Mouse (Mus musculus): ENCODE measurements around the gene Praf2. TPM values are rescaled to one million over a fixed set of nuclear protein-coding genes. Genes with fewer than 3 reads are reported as not detected.
A peak's percentile ranks its signal among the peaks of the same experiment; 100 is the strongest.
"Not testable (repeated sequence)": the region's sequence is repeated elsewhere in the genome, so short reads cannot be mapped to it uniquely, and the experiment has no call there.

Praf2 gene
- 4.9 and 8.1 TPM in 2 replicates for total RNA-seq (2014; fragmentation: Nextera tagmentation)
- 1.4 and 6.6 TPM in 2 replicates for total RNA-seq (2017)

GRCm38 (mm10) chrX:7728215-7728921, at the start of gene Praf2:
Gene Praf2 (plus strand): TSS chrX:7728439.
- ATAC-seq (replicated peaks; ENCODE audit: low FRiP score, low TSS enrichment, poor library complexity, severe bottlenecking) = peak; percentile 96

GRCm38 (mm10) chrX:7678986-7679385, 49.3 kb upstream of the Praf2 start:
- no peak for ATAC-seq (replicated peaks; ENCODE audit: low FRiP score, low TSS enrichment, poor library complexity, severe bottlenecking)

GRCm38 (mm10) chrX:7679405-7680056, 48.7 kb upstream of the Praf2 start:
- peak; percentile 98 for ATAC-seq (replicated peaks; ENCODE audit: low FRiP score, low TSS enrichment, poor library complexity, severe bottlenecking)

- ATAC-seq (replicated peaks; ENCODE audit: low FRiP score, low TSS enrichment, poor library complexity, severe bottlenecking) = no peak
These were observed 48.2 kb upstream of the Praf2 start for GRCm38 (mm10) chrX:7680057-7680412.

GRCm38 (mm10) chrX:7680864-7681263, 47.4 kb upstream of the Praf2 start, which contains the start of gene Magix:
Gene Magix (minus strand): TSS chrX:7681251.
- no peak for ATAC-seq (replicated peaks; ENCODE audit: low FRiP score, low TSS enrichment, poor library complexity, severe bottlenecking)

- ATAC-seq (replicated peaks; ENCODE audit: low FRiP score, low TSS enrichment, poor library complexity, severe bottlenecking) = no peak
These were observed 39.9 kb upstream of the Praf2 start for GRCm38 (mm10) chrX:7688321-7688720.

GRCm38 (mm10) chrX:7690486-7690885, 37.8 kb upstream of the Praf2 start:
- no peak for ATAC-seq (replicated peaks; ENCODE audit: low FRiP score, low TSS enrichment, poor library complexity, severe bottlenecking)

GRCm38 (mm10) chrX:7692862-7693261, 35.4 kb upstream of the Praf2 start:
- ATAC-seq (replicated peaks; ENCODE audit: low FRiP score, low TSS enrichment, poor library complexity, severe bottlenecking) = no peak

GRCm38 (mm10) chrX:7696520-7696919, 31.7 kb upstream of the Praf2 start:
- peak; percentile 42 for ATAC-seq (replicated peaks; ENCODE audit: low FRiP score, low TSS enrichment, poor library complexity, severe bottlenecking)

- peak; percentile 100 for ATAC-seq (replicated peaks; ENCODE audit: low FRiP score, low TSS enrichment, poor library complexity, severe bottlenecking)
These were observed 31.3 kb upstream of the Praf2 start, which contains the start of gene Gpkow for GRCm38 (mm10) chrX:7696954-7697381. Gene Gpkow (plus strand): TSS chrX:7697131.

- ATAC-seq (replicated peaks; ENCODE audit: low FRiP score, low TSS enrichment, poor library complexity, severe bottlenecking) = peak; percentile 36; the same call in 1 of the 2 replicates
These were observed 14.5 kb upstream of the Praf2 start for GRCm38 (mm10) chrX:7713764-7714134.

GRCm38 (mm10) chrX:7714135-7714899, 13.9 kb upstream of the Praf2 start, which contains the start of gene Wdr45:
Gene Wdr45 (plus strand): TSS chrX:7714333.
- ATAC-seq (replicated peaks; ENCODE audit: low FRiP score, low TSS enrichment, poor library complexity, severe bottlenecking) = peak; percentile 100

GRCm38 (mm10) chrX:7716058-7716457, 12.2 kb upstream of the Praf2 start:
- not testable (repeated sequence) for ATAC-seq (replicated peaks; ENCODE audit: low FRiP score, low TSS enrichment, poor library complexity, severe bottlenecking)

- ATAC-seq (replicated peaks; ENCODE audit: low FRiP score, low TSS enrichment, poor library complexity, severe bottlenecking) = peak; percentile 96
These were observed 6.5 kb upstream of the Praf2 start, which contains the start of gene Gm45208 for GRCm38 (mm10) chrX:7721514-7722281. Gene Gm45208 (plus strand): TSS chrX:7722245.

GRCm38 (mm10) chrX:7722282-7722611, 6.0 kb upstream of the Praf2 start:
- no peak for ATAC-seq (replicated peaks; ENCODE audit: low FRiP score, low TSS enrichment, poor library complexity, severe bottlenecking)

GRCm38 (mm10) chrX:7722691-7723090, 5.5 kb upstream of the Praf2 start:
- no peak for ATAC-seq (replicated peaks; ENCODE audit: low FRiP score, low TSS enrichment, poor library complexity, severe bottlenecking)

GRCm38 (mm10) chrX:7724135-7724534, 4.1 kb upstream of the Praf2 start:
- no peak for ATAC-seq (replicated peaks; ENCODE audit: low FRiP score, low TSS enrichment, poor library complexity, severe bottlenecking)

GRCm38 (mm10) chrX:7725841-7726240, 2.4 kb upstream of the Praf2 start:
- no peak for ATAC-seq (replicated peaks; ENCODE audit: low FRiP score, low TSS enrichment, poor library complexity, severe bottlenecking)

- ATAC-seq (replicated peaks; ENCODE audit: low FRiP score, low TSS enrichment, poor library complexity, severe bottlenecking) = no peak
These were observed 1.1 kb upstream of the Praf2 start for GRCm38 (mm10) chrX:7727176-7727575.

GRCm38 (mm10) chrX:7728922-7729265, 655 bp downstream of the Praf2 start:
- no peak for ATAC-seq (replicated peaks; ENCODE audit: low FRiP score, low TSS enrichment, poor library complexity, severe bottlenecking)

Measured in megakaryocyte-erythroid progenitor cell, adult 5-6 weeks (primary cell).